In genomic region chr10:110794564-110795205, GRCm38 (mm10) we compare ENCODE assay signal across 8 mouse cellular contexts. TPM values are rescaled to one million over a fixed set of nuclear protein-coding genes. Genes with fewer than 3 reads are reported as not detected.
A peak's percentile ranks its signal among the peaks of the same experiment; 100 is the strongest.
DNase-seq lines count a peak whose midpoint lies in the region; ATAC-seq and TF ChIP-seq lines count a peak whose summit lies in the region.

No protein-coding gene starts in this region.

- no peaks in the 10 kb centered on the region for H3K9me3 ChIP-seq in embryonic facial prominence, embryonic 10.5 days
- no peaks in the 10 kb centered on the region for H3K9me3 ChIP-seq in heart, embryonic 14.5 days (ENCODE audit: control insufficient read depth, low read length)
- no peaks in the 10 kb centered on the region for H3K9me3 ChIP-seq in kidney, postnatal 0 days (replicated peaks; ENCODE audit: low read length)

- intact Hi-C loops in left cerebral cortex, postnatal 14 days (cut with DNase I) = loop anchor here (2.0 kb wide), 2 partner anchors 180 to 306 kb away; no protein-coding TSS in a partner anchor
- intact Hi-C loops in left cerebral cortex, postnatal 36 days (cut with DNase I) = loop anchor here (2.0 to 10.0 kb wide), 3 partner anchors 120 to 304 kb away; partner anchors contain the start of gene Csrp2

- H3K36me3 ChIP-seq in embryonic facial prominence, embryonic 10.5 days (replicated peaks) = no peaks in the 10 kb centered on the region
- H3K36me3 ChIP-seq in heart, embryonic 14.5 days (ENCODE audit: control insufficient read depth, insufficient read depth, low read length) = no peaks in the 10 kb centered on the region
- no peaks in the 10 kb centered on the region for H3K36me3 ChIP-seq in kidney, postnatal 0 days (ENCODE audit: insufficient read depth, low read length)

- H3K27me3 ChIP-seq in embryonic facial prominence, embryonic 10.5 days (replicated peaks; ENCODE audit: low read depth, poor library complexity, severe bottlenecking) = no peaks in the 10 kb centered on the region
- H3K27me3 ChIP-seq in heart, embryonic 14.5 days (ENCODE audit: control insufficient read depth, insufficient read depth, low read length) = no peaks in the 10 kb centered on the region
- H3K27me3 ChIP-seq in kidney, postnatal 0 days (ENCODE audit: insufficient read depth, low read length) = no peaks in the 10 kb centered on the region

- peak; percentile 98 for TF ChIP-seq CTCF in kidney, postnatal 0 days (IDR thresholded peaks at IDR 0.05; ENCODE audit: low read depth)

- peaks cover 8% of the 10 kb centered on the region for H3K4me1 ChIP-seq in embryonic facial prominence, embryonic 10.5 days
- peaks cover 2 to 3% of the 10 kb centered on the region in 2 experiments; a peak in 1 of 4 replicates for H3K4me1 ChIP-seq in heart, embryonic 14.5 days (ENCODE audit: control insufficient read depth in 2 of 2, insufficient read depth in 2 of 2, low read length in 2 of 2)
- no peaks in the 10 kb centered on the region for H3K4me1 ChIP-seq in kidney, postnatal 0 days (replicated peaks; ENCODE audit: insufficient read depth, low read length)

- no peak overlapping the region for H3K4me3 ChIP-seq in embryonic facial prominence, embryonic 10.5 days
- H3K4me3 ChIP-seq in heart, embryonic 14.5 days (ENCODE audit: control insufficient read depth in 1 of 2, insufficient read depth in 1 of 2, low read depth in 1 of 2, low read length in 2 of 2) = no peak overlapping the region
- H3K4me3 ChIP-seq in kidney, postnatal 0 days (replicated peaks; ENCODE audit: low read depth, low read length) = no peak overlapping the region

- peak; percentile 40; the same call in 1 of the 2 replicates for ATAC-seq in heart, embryonic 14.5 days (ENCODE audit: insufficient number of reproducible peaks, insufficient read depth, low FRiP score, low read depth)
- ATAC-seq in kidney, postnatal 0 days (replicated peaks; ENCODE audit: low FRiP score, low read depth) = peak; percentile 66

- peak; percentile 39 to 61 for DNase-seq in left cerebral cortex, postnatal 14 days (ENCODE audit: low spot score in 2 of 2)
- DNase-seq in left cerebral cortex, postnatal 36 days (ENCODE audit: low spot score in 2 of 2) = no peak
- peak; percentile 79 for DNase-seq in ZHBTc4 (ENCODE audit: low read depth, low spot score)
- DNase-seq in embryonic facial prominence, embryonic 10.5 days (ENCODE audit: low spot score) = peak; percentile 76
- peak; percentile 87 for DNase-seq in kidney, postnatal 0 days (ENCODE audit: low spot score)
- peak; percentile 24 for DNase-seq in lung, postnatal 25 days (ENCODE audit: low spot score)
- DNase-seq in retina, postnatal 7 days (ENCODE audit: low read depth, low spot score) = peak; percentile 40

- peak overlapping the region; percentile 39 for H3K4me2 ChIP-seq in heart, embryonic 14.5 days (ENCODE audit: low read length)
- H3K4me2 ChIP-seq in kidney, postnatal 0 days (ENCODE audit: low read length) = peak overlapping the region; percentile 29

- H3K27ac ChIP-seq in embryonic facial prominence, embryonic 10.5 days (replicated peaks) = 0 out of 2 replicates have a peak overlapping the region, but pooled peaks have one; percentile 40
- H3K27ac ChIP-seq in heart, embryonic 14.5 days (replicated peaks in 1 of 2; ENCODE audit: control insufficient read depth in 1 of 2, insufficient read depth in 1 of 2, low read depth in 2 of 2, low read length in 2 of 2) = peak overlapping the region; percentile 19 to 51; a peak in 3 of 4 replicates
- H3K27ac ChIP-seq in kidney, postnatal 0 days = no peak overlapping the region

- WGBS in embryonic facial prominence, embryonic 10.5 days = 17% methylated on average over 12 of the region's 12 CpGs
- WGBS in heart, embryonic 14.5 days = 13% methylated on average over 12 of the region's 12 CpGs
- WGBS in kidney, postnatal 0 days = 10% methylated on average over 12 of the region's 12 CpGs

- no peak overlapping the region for H3K9ac ChIP-seq in heart, embryonic 14.5 days (ENCODE audit: low read length)
- H3K9ac ChIP-seq in kidney, postnatal 0 days (ENCODE audit: low read depth, low read length) = no peak overlapping the region

RNA-seq across cellular contexts. Expression of gene E2f7, which starts 49.4 kb away (rescaled TPM):
- 1 to 10 TPM in 1 of 2 experiments, under 1 TPM in 1; 0.35 to 1.1 TPM for total RNA-seq in left cerebral cortex, postnatal 14 days (2021)
- total RNA-seq in left cerebral cortex, postnatal 36 days (2021) = 1 to 10 TPM in 1 of 2 experiments, under 1 TPM in 1; 0.99 to 1.5 TPM
- polyA plus RNA-seq in embryonic facial prominence, embryonic 10.5 days (2016; fragmentation: Nextera tagmentation; extraction: Ambion mirVana) = 41.9 and 42.4 TPM in 2 replicates
- 14.8 and 15.0 TPM in 2 replicates for polyA plus RNA-seq in heart, embryonic 14.5 days (2014; fragmentation: Nextera tagmentation; extraction: Ambion mirVana)
- 10.9 and 11.6 TPM in 2 replicates for polyA plus RNA-seq in kidney, postnatal 0 days (2015; fragmentation: Nextera tagmentation; extraction: Ambion mirVana)

Comparison
In these comparisons a context has a peak if more than half of its experiments do, and no peak if none do; other contexts are left out.
1. DNase-seq: peak in left cerebral cortex, postnatal 14 days (2 of 2), ZHBTc4 (single experiment), embryonic facial prominence, embryonic 10.5 days (single experiment), kidney, postnatal 0 days (single experiment), lung, postnatal 25 days (single experiment) and retina, postnatal 7 days (single experiment); none in left cerebral cortex, postnatal 36 days (0 of 2).